Mouse (Mus musculus) adrenal gland, adult 8-10 months (tissue): ENCODE data around the gene BC005537. TPM values are rescaled to one million over a fixed set of nuclear protein-coding genes. Genes with fewer than 3 reads are reported as not detected.
"Not testable (repeated sequence)": the region's sequence is repeated elsewhere in the genome, so short reads cannot be mapped to it uniquely, and the experiment has no call there.

Experiments
- DNase-seq: peaks from one replicate; pipeline ENCODE4 v3.0.0; 2022
- total RNA-seq, 4 experiments: library from RNA; stranded (reverse); gene quantifications; 2 replicates each; pipeline ENCODE4 v1.2.4; 2022

BC005537 gene
- total RNA-seq, 4 experiments from 2014 or later: 194 to 209 (median 205) TPM

- DNase-seq: peak; percentile 82
Observed at GRCm38 (mm10) chr13:24799925-24800673, 1.4 kb upstream of the BC005537 start.

GRCm38 (mm10) chr13:24800674-24801307 is 666 bp upstream of the BC005537 start:
- DNase-seq: peak; percentile 97

- DNase-seq: no peak
Observed at GRCm38 (mm10) chr13:24802131-24802691, 754 bp downstream of the BC005537 start.

DNA sequence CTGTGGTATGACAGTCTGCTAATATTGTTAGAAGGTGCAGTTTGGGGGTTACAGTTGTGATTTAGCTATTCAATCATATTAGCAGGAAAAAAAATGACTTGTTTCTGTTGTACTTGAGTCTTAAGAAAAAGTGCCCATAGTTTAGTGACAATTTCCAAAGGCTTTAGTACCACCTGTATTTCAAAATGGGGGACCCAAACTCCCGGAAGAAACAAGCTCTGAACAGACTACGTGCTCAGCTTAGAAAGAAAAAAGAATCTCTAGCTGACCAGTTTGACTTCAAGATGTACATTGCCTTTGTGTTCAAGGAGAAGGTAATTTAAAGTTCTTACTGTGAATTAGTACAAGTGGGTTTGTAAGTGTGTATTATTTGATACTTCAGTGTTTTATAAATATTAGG is 1.7 kb downstream of the BC005537 start:
- no peak for DNase-seq

- no peak for DNase-seq
Observed at GRCm38 (mm10) chr13:24806079-24806478, 4.6 kb downstream of the BC005537 start.

DNA sequence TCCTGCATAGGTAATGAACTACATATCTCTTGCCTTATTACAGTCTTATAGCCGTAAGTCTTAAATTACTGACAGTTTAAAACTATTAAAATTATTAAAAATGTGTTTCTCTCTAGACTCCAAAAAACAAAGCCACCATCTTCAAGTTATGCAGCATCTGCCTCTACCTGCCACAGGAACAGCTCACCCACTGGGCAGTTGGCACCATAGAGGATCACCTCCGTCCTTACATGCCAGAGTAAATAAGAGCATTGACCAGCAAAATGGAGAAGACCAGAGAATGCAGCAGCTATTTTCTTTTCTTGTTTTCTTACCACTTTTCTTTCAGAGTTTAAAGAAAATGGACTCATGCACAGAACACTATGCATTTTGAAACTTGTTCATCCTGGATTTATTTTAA is 11.1 kb downstream of the BC005537 start:
- DNase-seq: no peak

DNA sequence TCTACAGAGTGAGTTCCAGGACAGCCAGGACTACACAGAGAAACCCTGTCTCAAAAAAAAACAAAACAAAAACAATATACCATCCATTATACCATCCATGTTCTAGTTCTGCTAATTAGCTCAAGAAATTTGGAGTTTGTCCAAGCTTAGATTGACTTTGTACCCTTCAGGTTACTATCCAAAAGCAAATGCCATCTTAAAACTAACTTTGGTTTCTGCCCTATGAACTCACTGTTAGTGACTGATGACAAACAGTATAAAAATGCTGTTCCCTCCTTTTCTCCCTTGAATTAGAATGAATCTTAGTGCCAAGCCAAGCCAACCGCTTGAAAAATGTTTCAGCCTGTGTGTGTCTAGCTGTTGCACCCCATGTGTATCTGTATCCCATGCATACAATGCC is 13.2 kb downstream of the BC005537 start:
- DNase-seq: no peak

DNA sequence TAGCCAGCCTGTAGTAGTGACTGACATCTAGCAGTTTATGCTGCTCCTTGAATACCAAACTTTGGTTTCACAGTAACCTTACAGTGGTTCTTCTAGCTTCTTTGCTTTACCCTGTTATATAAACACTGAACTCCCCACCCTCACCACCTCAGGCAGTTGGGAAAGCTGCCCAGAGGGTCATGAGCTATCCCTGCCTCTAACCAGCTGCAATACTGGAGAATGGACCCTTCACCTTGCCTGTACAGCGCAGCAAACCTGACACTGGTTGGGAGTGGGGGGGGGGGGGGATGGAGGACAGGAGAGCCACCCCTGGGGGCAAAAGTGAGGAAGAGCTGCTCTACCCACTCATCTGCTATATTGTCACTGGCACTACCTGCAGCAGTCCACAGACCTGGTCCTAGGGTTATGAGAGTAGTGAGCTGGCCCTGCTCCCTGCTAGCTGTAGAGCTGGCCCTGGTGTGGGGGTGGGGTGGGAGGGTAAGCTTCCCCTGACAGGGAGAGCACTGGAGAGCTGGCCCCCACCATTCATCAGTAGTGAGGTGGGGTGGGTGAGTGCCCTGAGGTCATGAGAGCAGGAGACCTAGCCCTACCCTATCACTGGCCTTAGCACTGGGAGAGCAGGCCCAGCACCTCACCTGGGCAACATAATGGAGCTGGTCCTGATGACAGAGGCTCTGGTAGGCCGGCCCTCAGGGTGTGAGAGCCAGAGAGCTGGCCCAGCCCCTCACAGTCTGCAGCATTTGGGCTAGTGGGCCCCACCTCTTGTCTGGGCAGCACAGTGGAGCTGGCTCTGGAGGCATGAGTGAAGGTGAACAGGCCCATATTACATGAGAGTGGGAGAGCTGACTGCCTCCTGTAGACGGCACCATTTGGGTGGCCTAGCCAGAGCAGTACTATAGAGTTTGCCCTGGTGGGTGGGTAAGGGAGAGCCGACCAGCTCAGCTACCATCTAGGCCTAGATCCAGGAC is 15.0 kb downstream of the BC005537 start:
- no peak for DNase-seq

DNA sequence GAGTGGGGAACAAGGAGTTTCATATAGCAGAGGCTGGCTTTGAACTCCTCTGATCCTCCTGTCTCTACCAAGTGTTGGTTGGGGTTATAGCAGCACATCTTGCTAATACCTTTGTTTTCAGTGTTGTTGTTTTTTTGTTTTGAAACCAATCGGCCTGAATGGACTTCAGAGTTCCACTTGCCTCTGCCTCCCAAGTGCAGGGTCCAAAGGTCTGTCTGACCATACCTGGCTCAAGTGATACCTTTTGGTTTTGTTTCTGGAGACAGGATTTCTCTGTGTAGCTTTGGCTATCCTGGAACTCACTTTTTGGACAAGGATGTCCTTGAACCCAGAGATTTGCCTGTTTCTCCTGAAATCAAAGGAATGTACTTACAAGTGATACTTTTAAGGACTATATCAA is 18.5 kb downstream of the BC005537 start:
- no peak for DNase-seq

GRCm38 (mm10) chr13:24822663-24823343 is 21.3 kb downstream of the BC005537 start:
- DNase-seq: no peak

DNA sequence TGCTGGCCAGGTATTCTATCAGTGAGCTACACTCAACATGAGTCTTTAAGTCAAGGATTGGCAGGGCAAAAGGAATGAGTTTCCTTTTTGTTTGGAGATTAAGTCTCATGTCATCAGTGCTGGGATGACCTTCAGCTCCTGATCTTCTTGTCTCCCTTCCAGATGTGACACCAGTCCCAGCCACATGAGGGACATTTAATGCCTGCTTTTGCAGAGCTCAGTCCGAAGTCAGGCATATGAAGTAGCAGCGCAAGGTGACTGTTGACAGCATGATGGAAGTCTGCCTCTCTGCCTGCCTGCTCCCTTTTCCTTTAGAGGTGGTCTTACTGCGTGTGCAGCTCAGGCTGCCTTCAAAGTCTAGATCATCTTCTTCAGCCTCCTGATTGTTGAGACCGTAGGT is 23.2 kb downstream of the BC005537 start:
- no peak for DNase-seq

DNA sequence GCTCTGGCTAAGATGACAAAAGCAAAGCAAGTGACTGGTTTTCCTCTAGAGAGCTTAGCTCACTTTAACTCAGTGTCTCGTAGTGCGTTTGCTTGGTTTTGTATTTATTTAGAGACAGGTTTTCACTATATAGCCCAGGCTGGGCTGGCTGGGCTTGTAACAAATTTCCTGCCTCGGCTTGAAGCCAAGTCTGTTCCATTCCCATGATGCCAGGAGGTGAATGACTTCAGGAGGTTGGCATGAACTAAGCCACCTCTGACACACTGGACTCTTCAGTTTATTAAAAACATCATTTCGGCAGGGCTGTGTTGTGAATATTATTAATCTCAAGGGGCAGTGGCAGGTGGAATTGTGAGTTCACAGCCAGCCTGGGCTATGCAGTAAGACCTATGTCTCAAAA is 24.1 kb downstream of the BC005537 start:
- no peak for DNase-seq

GRCm38 (mm10) chr13:24826116-24826515 is 24.7 kb downstream of the BC005537 start:
- no peak for DNase-seq

GRCm38 (mm10) chr13:24830756-24831352 is 29.4 kb downstream of the BC005537 start:
- DNase-seq: no peak

DNA sequence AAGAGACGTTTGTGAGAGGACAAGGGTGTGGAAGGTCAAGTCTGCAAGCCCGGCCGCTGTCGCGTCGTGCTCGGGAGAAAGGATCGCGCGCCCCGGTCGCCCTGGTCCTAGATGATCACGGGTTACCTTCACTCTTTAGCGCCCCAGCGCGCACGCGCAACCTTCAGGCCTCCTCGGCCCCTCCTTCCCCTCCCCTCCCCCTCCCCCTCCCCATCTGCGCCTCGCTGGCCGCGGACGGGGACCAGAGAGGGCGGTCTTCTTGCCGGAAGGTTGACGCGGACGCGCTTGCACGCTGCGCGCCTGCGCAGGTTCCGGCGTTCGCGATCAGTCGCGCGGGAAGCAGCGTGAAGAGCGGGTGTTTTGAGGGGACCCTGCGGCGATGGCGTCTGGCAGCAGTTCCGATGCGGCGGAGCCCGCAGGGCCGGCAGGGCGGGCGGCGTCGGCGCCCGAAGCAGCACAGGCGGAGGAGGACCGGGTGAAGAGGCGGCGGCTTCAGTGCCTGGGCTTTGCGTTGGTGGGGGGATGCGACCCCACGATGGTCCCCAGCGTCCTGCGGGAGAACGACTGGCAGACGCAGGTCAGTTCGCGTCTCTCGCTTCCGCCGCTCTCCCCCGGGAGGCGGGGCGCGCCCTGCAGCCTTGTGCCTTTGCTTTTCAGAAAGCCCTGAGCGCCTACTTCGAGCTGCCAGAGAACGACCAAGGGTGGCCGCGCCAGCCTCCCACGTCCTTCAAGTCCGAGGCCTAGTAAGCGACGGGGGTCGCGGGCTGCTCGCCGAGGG is 30.1 kb downstream of the BC005537 start, which contains the start of the genes Acot13 and Tdp2:
Gene Acot13 (minus strand): TSS at position 188 of the 778 bp plus-strand sequence.
Gene Tdp2 (plus strand): TSS at position 327 of the 778 bp plus-strand sequence.
- peak; percentile 92 for DNase-seq

DNA sequence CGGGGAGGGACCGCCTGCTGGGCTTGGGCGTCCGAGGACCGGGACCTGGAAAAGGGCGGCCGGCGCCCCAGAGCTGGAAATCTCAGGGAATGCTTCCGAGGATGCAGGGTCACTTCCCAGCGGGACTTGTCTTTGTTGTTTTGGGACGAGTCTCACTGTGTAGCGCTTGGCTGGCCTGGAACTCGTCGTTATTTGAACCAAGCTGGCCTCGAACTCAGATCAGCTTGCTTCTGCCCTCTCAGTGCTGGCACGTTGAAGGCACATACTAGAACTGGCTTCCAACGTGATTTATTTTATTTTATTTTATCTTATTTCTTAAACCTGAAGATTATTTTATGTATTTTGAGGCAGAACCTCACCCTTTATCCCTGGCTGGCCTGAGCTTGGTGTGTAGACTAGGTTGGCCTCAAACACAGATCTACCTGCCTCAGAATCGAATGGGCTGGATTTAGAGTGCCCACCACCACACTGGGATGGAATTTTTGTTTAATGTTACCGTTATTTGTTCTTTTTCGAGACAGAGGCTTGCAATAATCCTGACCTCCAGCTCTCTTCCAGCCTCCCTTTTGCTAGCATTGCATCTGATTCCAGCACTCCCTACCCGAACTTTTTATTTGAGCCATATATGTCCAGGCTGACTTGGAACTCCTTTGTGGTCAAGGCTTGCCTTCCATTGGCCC is 30.8 kb downstream of the BC005537 start:
- no peak for DNase-seq

- DNase-seq: no peak
Observed at GRCm38 (mm10) chr13:24832811-24833155, 31.3 kb downstream of the BC005537 start.

- not testable (repeated sequence) for DNase-seq
Observed at GRCm38 (mm10) chr13:24837765-24838164, 36.3 kb downstream of the BC005537 start.

GRCm38 (mm10) chr13:24839831-24840230 is 38.4 kb downstream of the BC005537 start:
- DNase-seq: no peak

DNA sequence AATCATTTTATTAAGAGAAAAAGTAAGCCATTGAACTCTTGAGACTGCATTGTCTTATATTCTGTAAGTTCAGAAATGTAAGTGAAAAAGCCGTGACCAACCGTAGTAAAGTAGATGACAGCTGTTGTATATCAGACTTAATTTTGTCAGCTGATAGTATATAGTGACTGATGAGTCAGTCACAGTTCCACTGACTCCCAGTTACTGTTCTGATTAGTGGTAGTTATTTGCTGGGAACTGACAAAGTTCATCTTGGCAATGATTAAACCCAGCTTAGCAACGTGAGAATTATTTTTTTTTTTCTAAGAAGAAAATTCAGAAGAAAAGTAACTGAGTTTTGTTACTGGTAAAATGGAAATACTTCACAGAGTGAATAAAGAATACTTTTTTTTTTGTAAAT is 40.2 kb downstream of the BC005537 start:
- no peak for DNase-seq
